Mouse (Mus musculus): ENCODE measurements around the gene Sox6. TPM values are rescaled to one million over a fixed set of nuclear protein-coding genes. Genes with fewer than 3 reads are reported as not detected.

Sox6 gene
- total RNA-seq, 1 experiment: 1.2 TPM

DNA sequence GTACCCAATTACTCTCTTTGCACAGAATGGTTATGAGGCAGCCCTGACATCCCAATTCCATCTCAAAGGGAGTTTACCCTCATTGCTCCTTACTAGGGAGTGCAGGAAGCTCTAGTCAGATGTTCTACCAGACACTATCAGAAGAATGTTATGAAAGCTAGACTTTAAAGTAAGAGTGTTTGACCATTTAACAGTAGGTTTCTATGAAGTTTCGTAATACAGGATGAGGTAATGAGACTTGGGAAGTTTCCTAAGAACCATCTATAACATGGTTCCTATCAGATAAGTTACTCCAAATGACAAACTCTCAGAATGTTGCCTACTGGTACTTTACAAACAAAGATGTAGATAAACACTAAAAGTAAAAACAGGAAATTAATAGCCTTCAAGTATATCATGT, 123.3 kb downstream of the Sox6 start:
- no peaks in the 10 kb centered on the region for H3K9me3 ChIP-seq (ENCODE audit: control insufficient read depth, insufficient read depth, low read depth, low read length)
- no peaks in the 10 kb centered on the region for H3K4me1 ChIP-seq (ENCODE audit: control insufficient read depth in 2 of 2, insufficient read depth in 2 of 2, low read length in 2 of 2, poor library complexity in 1 of 2)
- H3K27ac ChIP-seq (ENCODE audit: insufficient read depth, low read depth, low read length, poor library complexity, severe bottlenecking): no peak overlapping the region
- no peak overlapping the region for H3K9ac ChIP-seq (ENCODE audit: insufficient read depth, low read depth, low read length, poor library complexity, severe bottlenecking)
- H3K36me3 ChIP-seq (ENCODE audit: control insufficient read depth, insufficient read depth, low read length, poor library complexity, severe bottlenecking): no peaks in the 10 kb centered on the region
- H3K4me3 ChIP-seq (ENCODE audit: insufficient read depth in 1 of 2, low read depth in 1 of 2, low read length in 2 of 2, poor library complexity in 1 of 2, severe bottlenecking in 1 of 2): no peak overlapping the region
- no peak for DNase-seq (ENCODE audit: low read depth, low spot score)
- in situ Hi-C loops (cut with MboI; ENCODE audit: low sequenced_read_pairs in 2 of 2, unreplicated experiment in 2 of 2): no loop called here
- no peak for TF ChIP-seq ZNF384 (IDR thresholded peaks at IDR 0.05; ENCODE audit: low read depth, low read length)
- no peak for TF ChIP-seq ZC3H11A (IDR thresholded peaks at IDR 0.05; ENCODE audit: borderline replicate concordance, low read depth, low read length)
- no peak for TF ChIP-seq MAFK (IDR thresholded peaks at IDR 0.05; ENCODE audit: insufficient read depth, low read depth, low read length)
- no peak for TF ChIP-seq HCFC1 (IDR thresholded peaks at IDR 0.05; ENCODE audit: borderline replicate concordance, insufficient read depth, low read length)
- no peak for TF ChIP-seq CHD2 (IDR thresholded peaks at IDR 0.05; ENCODE audit: low read depth, low read length)

DNA sequence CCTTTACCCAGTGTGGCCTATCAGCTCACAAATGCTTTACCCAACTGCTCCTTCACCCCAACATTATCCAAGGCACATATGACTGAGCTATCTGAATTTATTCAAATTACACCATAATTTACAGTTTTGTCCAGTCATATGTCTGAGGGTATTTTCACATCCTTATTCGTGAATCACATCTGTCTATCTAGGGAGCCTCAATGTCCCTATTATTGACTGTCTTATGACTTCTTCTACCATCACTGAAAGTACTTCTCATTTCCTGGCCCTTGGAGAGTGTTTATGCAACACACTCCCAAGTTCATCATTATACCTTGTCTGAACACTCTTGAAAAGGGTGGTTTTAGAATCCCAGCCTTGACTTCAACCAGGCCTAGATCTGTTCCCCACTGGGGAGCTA, 128.3 kb downstream of the Sox6 start:
- no peak for DNase-seq (ENCODE audit: low read depth, low spot score)
- Histone ChIP-seq H3K4me1 (ENCODE audit: control insufficient read depth in 2 of 2, insufficient read depth in 2 of 2, low read length in 2 of 2, poor library complexity in 1 of 2) (no peaks in the 10 kb centered on the region), H3K4me3 (ENCODE audit: insufficient read depth in 1 of 2, low read depth in 1 of 2, low read length in 2 of 2, poor library complexity in 1 of 2, severe bottlenecking in 1 of 2) (no peak overlapping the region), H3K9me3 (ENCODE audit: control insufficient read depth, insufficient read depth, low read depth, low read length) (no peaks in the 10 kb centered on the region), H3K9ac (ENCODE audit: insufficient read depth, low read depth, low read length, poor library complexity, severe bottlenecking) (no peak overlapping the region), H3K36me3 (ENCODE audit: control insufficient read depth, insufficient read depth, low read length, poor library complexity, severe bottlenecking) (no peaks in the 10 kb centered on the region), H3K27ac (ENCODE audit: insufficient read depth, low read depth, low read length, poor library complexity, severe bottlenecking) (no peak overlapping the region)
- TF ChIP-seq ZNF384 (IDR thresholded peaks at IDR 0.05; ENCODE audit: low read depth, low read length) (no peak), HCFC1 (IDR thresholded peaks at IDR 0.05; ENCODE audit: borderline replicate concordance, insufficient read depth, low read length) (no peak), ZC3H11A (IDR thresholded peaks at IDR 0.05; ENCODE audit: borderline replicate concordance, low read depth, low read length) (no peak), CHD2 (IDR thresholded peaks at IDR 0.05; ENCODE audit: low read depth, low read length) (no peak), MAFK (IDR thresholded peaks at IDR 0.05; ENCODE audit: insufficient read depth, low read depth, low read length) (no peak)
- in situ Hi-C loops (cut with MboI; ENCODE audit: low sequenced_read_pairs in 2 of 2, unreplicated experiment in 2 of 2): no loop called here

DNA sequence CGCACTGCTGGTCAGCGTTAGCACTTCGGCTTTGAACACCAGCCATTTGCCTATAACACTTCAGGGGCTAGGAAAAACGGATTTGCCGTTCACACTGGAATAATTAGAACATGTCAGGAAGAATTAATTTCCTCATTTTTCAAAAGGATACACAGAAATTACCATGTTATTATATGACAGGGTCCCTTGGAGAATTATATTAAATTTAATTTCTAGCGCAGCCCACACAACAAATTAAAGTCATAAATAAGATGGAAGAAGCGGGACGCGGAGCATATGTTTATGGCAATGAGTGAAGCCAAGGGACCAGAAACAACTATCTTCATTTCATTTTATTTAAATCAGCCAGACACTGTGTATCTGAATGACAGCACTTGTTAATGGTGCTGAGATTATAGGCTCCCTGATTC, 133.8 kb downstream of the Sox6 start:
- in situ Hi-C loops (cut with MboI; ENCODE audit: low sequenced_read_pairs in 2 of 2, unreplicated experiment in 2 of 2): no loop called here
- no peaks in the 10 kb centered on the region for H3K4me1 ChIP-seq (ENCODE audit: control insufficient read depth in 2 of 2, insufficient read depth in 2 of 2, low read length in 2 of 2, poor library complexity in 1 of 2)

GRCm38 (mm10) chr7:115903931-115904797, 134.4 kb downstream of the Sox6 start:
- H3K36me3 ChIP-seq (ENCODE audit: control insufficient read depth, insufficient read depth, low read length, poor library complexity, severe bottlenecking): no peaks in the 10 kb centered on the region
- DNase-seq (ENCODE audit: low read depth, low spot score): no peak
- no peak overlapping the region for H3K9ac ChIP-seq (ENCODE audit: insufficient read depth, low read depth, low read length, poor library complexity, severe bottlenecking)
- no peak overlapping the region for H3K4me3 ChIP-seq (ENCODE audit: insufficient read depth in 1 of 2, low read depth in 1 of 2, low read length in 2 of 2, poor library complexity in 1 of 2, severe bottlenecking in 1 of 2)
- no peaks in the 10 kb centered on the region for H3K9me3 ChIP-seq (ENCODE audit: control insufficient read depth, insufficient read depth, low read depth, low read length)
- H3K4me1 ChIP-seq (ENCODE audit: control insufficient read depth in 2 of 2, insufficient read depth in 2 of 2, low read length in 2 of 2, poor library complexity in 1 of 2): no peaks in the 10 kb centered on the region
- in situ Hi-C loops (cut with MboI; ENCODE audit: low sequenced_read_pairs in 2 of 2, unreplicated experiment in 2 of 2): no loop called here
- H3K27ac ChIP-seq (ENCODE audit: insufficient read depth, low read depth, low read length, poor library complexity, severe bottlenecking): no peak overlapping the region
- TF ChIP-seq MAFK (IDR thresholded peaks at IDR 0.05; ENCODE audit: insufficient read depth, low read depth, low read length): no peak
- TF ChIP-seq CHD2 (IDR thresholded peaks at IDR 0.05; ENCODE audit: low read depth, low read length): no peak
- no peak for TF ChIP-seq ZNF384 (IDR thresholded peaks at IDR 0.05; ENCODE audit: low read depth, low read length)
- no peak for TF ChIP-seq ZC3H11A (IDR thresholded peaks at IDR 0.05; ENCODE audit: borderline replicate concordance, low read depth, low read length)
- no peak for TF ChIP-seq HCFC1 (IDR thresholded peaks at IDR 0.05; ENCODE audit: borderline replicate concordance, insufficient read depth, low read length)

More for the DNA sequence above, 133.8 kb downstream of the Sox6 start:
- no peak for TF ChIP-seq HCFC1 (IDR thresholded peaks at IDR 0.05; ENCODE audit: borderline replicate concordance, insufficient read depth, low read length)
- Histone ChIP-seq H3K9me3 (ENCODE audit: control insufficient read depth, insufficient read depth, low read depth, low read length) (no peaks in the 10 kb centered on the region), H3K27ac (ENCODE audit: insufficient read depth, low read depth, low read length, poor library complexity, severe bottlenecking) (no peak overlapping the region), H3K9ac (ENCODE audit: insufficient read depth, low read depth, low read length, poor library complexity, severe bottlenecking) (no peak overlapping the region), H3K4me3 (ENCODE audit: insufficient read depth in 1 of 2, low read depth in 1 of 2, low read length in 2 of 2, poor library complexity in 1 of 2, severe bottlenecking in 1 of 2) (no peak overlapping the region), H3K36me3 (ENCODE audit: control insufficient read depth, insufficient read depth, low read length, poor library complexity, severe bottlenecking) (no peaks in the 10 kb centered on the region)
- DNase-seq (ENCODE audit: low read depth, low spot score): no peak
